Mouse (Mus musculus): ENCODE measurements around the gene Spsb2. TPM values are rescaled to one million over a fixed set of nuclear protein-coding genes. Genes with fewer than 3 reads are reported as not detected.
A peak's percentile ranks its signal among the peaks of the same experiment; 100 is the strongest.

Spsb2 gene
- total RNA-seq, 1 experiment, result 10.1 TPM

GRCm38 (mm10) chr6:124770013-124770412 is 38.4 kb upstream of the Spsb2 start:
- Histone ChIP-seq H3K4me3 (ENCODE audit: insufficient read depth in 1 of 2, low read depth in 1 of 2, low read length in 2 of 2, poor library complexity in 1 of 2, severe bottlenecking in 1 of 2) (peak overlapping the region in 1 of 2 experiments; percentile 54; a peak in 2 of 4 replicates), H3K9ac (ENCODE audit: insufficient read depth, low read depth, low read length, poor library complexity, severe bottlenecking) (no peak overlapping the region), H3K36me3 (ENCODE audit: control insufficient read depth, insufficient read depth, low read length, poor library complexity, severe bottlenecking) (no peaks in the 10 kb centered on the region), H3K27ac (ENCODE audit: insufficient read depth, low read depth, low read length, poor library complexity, severe bottlenecking) (no peak overlapping the region), H3K4me1 (ENCODE audit: control insufficient read depth in 2 of 2, insufficient read depth in 2 of 2, low read length in 2 of 2, poor library complexity in 1 of 2) (peaks cover 3 to 23% of the 10 kb centered on the region in 2 experiments), H3K9me3 (ENCODE audit: control insufficient read depth, insufficient read depth, low read depth, low read length) (no peaks in the 10 kb centered on the region)
- DNase-seq (ENCODE audit: low read depth, low spot score), result no peak
- TF ChIP-seq ZC3H11A (IDR thresholded peaks at IDR 0.05; ENCODE audit: borderline replicate concordance, low read depth, low read length), result no peak
- TF ChIP-seq HCFC1 (IDR thresholded peaks at IDR 0.05; ENCODE audit: borderline replicate concordance, insufficient read depth, low read length), result no peak
- no peak for TF ChIP-seq CHD2 (IDR thresholded peaks at IDR 0.05; ENCODE audit: low read depth, low read length)
- in situ Hi-C loops (cut with MboI; ENCODE audit: low sequenced_read_pairs in 2 of 2, unreplicated experiment in 2 of 2), result no loop called here

DNA sequence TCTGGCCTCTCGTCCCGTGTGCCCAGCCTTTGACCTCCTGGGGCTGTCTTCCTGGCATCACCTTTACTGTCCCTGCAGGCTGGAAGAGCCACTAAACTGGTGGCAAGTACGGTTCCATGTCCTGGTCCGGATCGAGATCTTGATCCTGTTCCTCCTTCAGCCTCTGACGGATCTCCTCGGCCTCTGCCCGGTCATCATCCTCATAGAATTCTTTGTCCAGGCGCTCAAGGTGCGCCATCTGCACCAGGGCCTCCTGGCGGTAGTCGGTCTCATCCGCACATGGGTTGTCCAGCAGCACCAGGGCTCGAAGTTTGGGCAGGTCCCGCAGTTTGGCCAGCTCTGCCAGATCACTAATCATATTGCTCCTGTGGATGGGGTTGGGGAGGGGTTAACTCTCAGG is 38.0 kb upstream of the Spsb2 start:
- no peak overlapping the region for H3K4me3 ChIP-seq (ENCODE audit: insufficient read depth in 1 of 2, low read depth in 1 of 2, low read length in 2 of 2, poor library complexity in 1 of 2, severe bottlenecking in 1 of 2)
- DNase-seq (ENCODE audit: low read depth, low spot score), result no peak
- H3K4me1 ChIP-seq (ENCODE audit: control insufficient read depth in 2 of 2, insufficient read depth in 2 of 2, low read length in 2 of 2, poor library complexity in 1 of 2), result peaks cover 3 to 23% of the 10 kb centered on the region in 2 experiments
- TF ChIP-seq MAFK (IDR thresholded peaks at IDR 0.05; ENCODE audit: insufficient read depth, low read depth, low read length), result no peak
- TF ChIP-seq HCFC1 (IDR thresholded peaks at IDR 0.05; ENCODE audit: borderline replicate concordance, insufficient read depth, low read length), result no peak
- TF ChIP-seq CHD2 (IDR thresholded peaks at IDR 0.05; ENCODE audit: low read depth, low read length), result no peak
- TF ChIP-seq ZC3H11A (IDR thresholded peaks at IDR 0.05; ENCODE audit: borderline replicate concordance, low read depth, low read length), result no peak
- no peak for TF ChIP-seq ZNF384 (IDR thresholded peaks at IDR 0.05; ENCODE audit: low read depth, low read length)
- no peaks in the 10 kb centered on the region for H3K36me3 ChIP-seq (ENCODE audit: control insufficient read depth, insufficient read depth, low read length, poor library complexity, severe bottlenecking)
- no peak overlapping the region for H3K27ac ChIP-seq (ENCODE audit: insufficient read depth, low read depth, low read length, poor library complexity, severe bottlenecking)
- in situ Hi-C loops (cut with MboI; ENCODE audit: low sequenced_read_pairs in 2 of 2, unreplicated experiment in 2 of 2), result no loop called here
- H3K9ac ChIP-seq (ENCODE audit: insufficient read depth, low read depth, low read length, poor library complexity, severe bottlenecking), result no peak overlapping the region
- H3K9me3 ChIP-seq (ENCODE audit: control insufficient read depth, insufficient read depth, low read depth, low read length), result no peaks in the 10 kb centered on the region

- Histone ChIP-seq H3K9ac (ENCODE audit: insufficient read depth, low read depth, low read length, poor library complexity, severe bottlenecking) (no peak within 1 kb of the TSS), H3K27ac (ENCODE audit: insufficient read depth, low read depth, low read length, poor library complexity, severe bottlenecking) (no peak within 1 kb of the TSS), H3K9me3 (ENCODE audit: control insufficient read depth, insufficient read depth, low read depth, low read length) (no peaks in the 10 kb centered on the region), H3K4me3 (ENCODE audit: insufficient read depth in 1 of 2, low read depth in 1 of 2, low read length in 2 of 2, poor library complexity in 1 of 2, severe bottlenecking in 1 of 2) (peak within 1 kb of the TSS; percentile 9 to 19; a peak in 3 of 4 replicates), H3K4me1 (ENCODE audit: control insufficient read depth in 2 of 2, insufficient read depth in 2 of 2, low read length in 2 of 2, poor library complexity in 1 of 2) (peaks cover 3 to 8% of the 10 kb centered on the region in 2 experiments; a peak in 3 of 4 replicates), H3K36me3 (ENCODE audit: control insufficient read depth, insufficient read depth, low read length, poor library complexity, severe bottlenecking) (no peaks in the 10 kb centered on the region)
- TF ChIP-seq MAFK (IDR thresholded peaks at IDR 0.05; ENCODE audit: insufficient read depth, low read depth, low read length), result no peak
- TF ChIP-seq ZNF384 (IDR thresholded peaks at IDR 0.05; ENCODE audit: low read depth, low read length), result no peak
- no peak for TF ChIP-seq HCFC1 (IDR thresholded peaks at IDR 0.05; ENCODE audit: borderline replicate concordance, insufficient read depth, low read length)
- no peak for TF ChIP-seq CHD2 (IDR thresholded peaks at IDR 0.05; ENCODE audit: low read depth, low read length)
- TF ChIP-seq ZC3H11A (IDR thresholded peaks at IDR 0.05; ENCODE audit: borderline replicate concordance, low read depth, low read length), result no peak
- in situ Hi-C loops (cut with MboI; ENCODE audit: low sequenced_read_pairs in 2 of 2, unreplicated experiment in 2 of 2), result no loop called here
- no peak for DNase-seq (ENCODE audit: low read depth, low spot score)
Observed at GRCm38 (mm10) chr6:124779222-124779983, 29.1 kb upstream of the Spsb2 start, which contains the start of gene Lrrc23. Gene Lrrc23, minus strand, starts transcription at chr6:124779727.

DNA sequence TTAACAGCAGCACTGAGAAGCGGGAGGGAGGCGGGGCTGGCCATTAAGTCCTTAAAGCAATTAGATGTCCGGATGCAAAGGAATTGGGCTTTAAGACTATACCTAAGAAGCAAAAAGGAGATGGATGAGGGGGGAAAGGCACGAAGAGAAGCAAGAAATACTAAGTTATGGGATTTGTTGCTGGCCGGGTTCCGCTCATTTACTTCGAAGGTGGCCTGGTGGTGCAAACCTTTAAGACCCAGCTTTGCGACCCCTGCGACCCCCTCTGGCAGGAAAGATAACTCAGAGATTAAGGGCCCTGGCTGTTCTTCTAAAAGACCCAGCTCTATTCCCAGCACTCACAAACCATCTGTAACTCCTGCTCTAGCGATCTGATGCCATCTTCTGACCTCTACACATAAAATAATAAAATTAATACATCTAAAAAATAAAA is 28.5 kb upstream of the Spsb2 start:
- no peak for DNase-seq (ENCODE audit: low read depth, low spot score)
- Histone ChIP-seq H3K4me1 (ENCODE audit: control insufficient read depth in 2 of 2, insufficient read depth in 2 of 2, low read length in 2 of 2, poor library complexity in 1 of 2) (peaks cover 3 to 8% of the 10 kb centered on the region in 2 experiments; a peak in 3 of 4 replicates), H3K9me3 (ENCODE audit: control insufficient read depth, insufficient read depth, low read depth, low read length) (no peaks in the 10 kb centered on the region), H3K27ac (ENCODE audit: insufficient read depth, low read depth, low read length, poor library complexity, severe bottlenecking) (no peak overlapping the region), H3K9ac (ENCODE audit: insufficient read depth, low read depth, low read length, poor library complexity, severe bottlenecking) (no peak overlapping the region), H3K4me3 (ENCODE audit: insufficient read depth in 1 of 2, low read depth in 1 of 2, low read length in 2 of 2, poor library complexity in 1 of 2, severe bottlenecking in 1 of 2) (peak overlapping the region; percentile 9 to 19; a peak in 2 of 4 replicates), H3K36me3 (ENCODE audit: control insufficient read depth, insufficient read depth, low read length, poor library complexity, severe bottlenecking) (no peaks in the 10 kb centered on the region)
- TF ChIP-seq ZNF384 (IDR thresholded peaks at IDR 0.05; ENCODE audit: low read depth, low read length) (no peak), CHD2 (IDR thresholded peaks at IDR 0.05; ENCODE audit: low read depth, low read length) (no peak), MAFK (IDR thresholded peaks at IDR 0.05; ENCODE audit: insufficient read depth, low read depth, low read length) (no peak), ZC3H11A (IDR thresholded peaks at IDR 0.05; ENCODE audit: borderline replicate concordance, low read depth, low read length) (no peak), HCFC1 (IDR thresholded peaks at IDR 0.05; ENCODE audit: borderline replicate concordance, insufficient read depth, low read length) (no peak)
- in situ Hi-C loops (cut with MboI; ENCODE audit: low sequenced_read_pairs in 2 of 2, unreplicated experiment in 2 of 2), result no loop called here
